Mouse (Mus musculus) C2C12 (cell line): ENCODE data around the gene Dcst2. TPM values are rescaled to one million over a fixed set of nuclear protein-coding genes. Genes with fewer than 3 reads are reported as not detected.

ENCODE experiments used
- H3K27me3 ChIP-seq: one replicate; pipeline ENCODE4 v1.6.1; 2011; ENCODE audit not compliant: control insufficient read depth, insufficient read depth, insufficient read length
- H3K36me3 ChIP-seq: one replicate; pipeline ENCODE4 v1.6.1; 2011; ENCODE audit not compliant: control insufficient read depth, insufficient read depth
- H3K4me3 ChIP-seq: one replicate; pipeline ENCODE4 v1.5.1; 2011; ENCODE audit warnings: mild to moderate bottlenecking, control low read depth; ENCODE audit not compliant: poor library complexity, insufficient read depth, severe bottlenecking
- H3K79me2 ChIP-seq: one replicate; pipeline ENCODE4 v1.6.1; 2011; ENCODE audit not compliant: control insufficient read depth, insufficient read depth
- H3K79me3 ChIP-seq: one replicate; pipeline ENCODE4 v1.6.1; 2011; ENCODE audit warnings: low read depth, control low read depth
- H3ac ChIP-seq: one replicate; pipeline ENCODE3; 2011; ENCODE audit warnings: low read depth; ENCODE audit not compliant: control insufficient read depth, insufficient read length
- CEBPB ChIP-seq: IDR thresholded peaks from one replicate; pipeline ENCODE4 v1.6.1; 2011; ENCODE audit warnings: low read depth, mild to moderate bottlenecking, control low read depth, moderate library complexity
- CTCF ChIP-seq: IDR thresholded peaks from one replicate; pipeline ENCODE4 v1.5.1; 2011; ENCODE audit not compliant: control insufficient read depth, insufficient read depth, insufficient read length
- FOSL1 ChIP-seq: IDR thresholded peaks from one replicate; pipeline ENCODE4 v1.8.0; 2011; ENCODE audit warnings: mild to moderate bottlenecking, low read length; ENCODE audit not compliant: poor library complexity, insufficient read depth, severe bottlenecking
- MAX ChIP-seq: IDR thresholded peaks from one replicate; pipeline ENCODE4 v1.6.1; 2011; ENCODE audit warnings: mild to moderate bottlenecking, control low read depth
- MYOD1 ChIP-seq: IDR thresholded peaks from one replicate; pipeline ENCODE4 v1.6.1; 2011; ENCODE audit warnings: low read depth; ENCODE audit not compliant: control insufficient read depth, insufficient read length
- MYOG ChIP-seq: IDR thresholded peaks from one replicate; pipeline ENCODE4 v1.6.1; 2011; ENCODE audit not compliant: control insufficient read depth, insufficient read length; ENCODE audit errors: extremely low read depth
- USF1 ChIP-seq: IDR thresholded peaks from one replicate; pipeline ENCODE4 v1.6.1; 2011; ENCODE audit warnings: low read depth, mild to moderate bottlenecking, control low read depth, moderate library complexity
- polyA plus RNA-seq: library from polyadenylated mRNA; unstranded; fragments of >200 nt; fragmentation: generic; extraction: Trizol; gene quantifications from one replicate; pipeline ENCODE4 v1.2.1, GENCODE M21; 2012; ENCODE audit warnings: missing spikeins

Gene Dcst2
- polyA plus RNA-seq, 1 experiment: 0.01 TPM

- no peaks in the 10 kb centered on the region for H3K27me3 ChIP-seq
Observed at GRCm38 (mm10) chr3:89383651-89384255, 22.0 kb downstream of the Dcst2 start.

DNA sequence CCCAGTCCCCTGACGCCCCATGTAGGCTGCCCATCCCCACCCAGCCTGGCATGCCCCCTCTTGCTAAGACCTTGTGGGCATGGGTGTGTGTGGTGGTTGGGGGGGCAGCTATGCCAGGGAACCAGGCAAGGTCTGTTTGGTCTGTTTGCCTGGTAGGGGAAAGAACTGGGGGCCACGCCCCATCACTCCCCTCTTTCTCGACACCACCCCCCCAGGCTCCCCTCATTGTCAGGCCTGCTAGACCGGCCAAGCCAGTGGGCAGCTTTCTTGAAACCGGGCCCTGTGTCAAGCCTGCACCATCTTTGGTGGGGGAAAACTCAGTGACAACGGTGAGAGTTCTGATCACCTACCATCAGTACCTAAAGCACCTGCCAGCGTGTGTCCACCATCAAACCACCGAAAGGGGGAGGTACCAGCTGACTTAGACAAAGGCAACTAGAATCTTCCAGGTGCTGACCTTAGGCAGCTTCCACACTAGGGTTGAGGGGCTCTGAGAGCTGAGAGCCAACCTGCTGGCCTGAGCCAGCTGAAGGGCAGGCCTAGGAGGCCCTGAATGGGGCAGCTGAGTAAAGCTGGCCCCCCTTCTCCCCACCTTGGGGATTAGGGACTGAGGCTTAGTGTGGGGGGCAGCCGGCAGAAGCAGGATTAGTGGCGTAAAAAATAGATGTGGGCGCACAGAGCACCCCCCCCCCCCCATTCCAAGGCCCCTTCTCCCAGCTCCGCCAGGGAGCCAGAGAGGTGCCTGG is 22.7 kb downstream of the Dcst2 start:
- Histone ChIP-seq H3K27me3 (no peaks in the 10 kb centered on the region), H3ac (no peak overlapping the region), H3K79me2 (peaks cover 45% of the 10 kb centered on the region), H3K36me3 (peaks cover 7% of the 10 kb centered on the region), H3K79me3 (peaks cover 4% of the 10 kb centered on the region), H3K4me3 (no peak overlapping the region)
- TF ChIP-seq MYOD1 (no peak), MYOG (no peak), USF1 (no peak), FOSL1 (no peak), CEBPB (no peak), MAX (no peak), CTCF (no peak)

More at GRCm38 (mm10) chr3:89383651-89384255, 22.0 kb downstream of the Dcst2 start:
- peaks cover 14% of the 10 kb centered on the region for H3K36me3 ChIP-seq
- TF ChIP-seq CTCF (no peak), FOSL1 (no peak), CEBPB (no peak), MYOD1 (no peak), MAX (no peak), USF1 (no peak), MYOG (no peak)
- no peak overlapping the region for H3ac ChIP-seq
- peaks cover 37% of the 10 kb centered on the region for H3K79me2 ChIP-seq
- H3K79me3 ChIP-seq: peaks cover 2% of the 10 kb centered on the region
- H3K4me3 ChIP-seq: no peak overlapping the region

DNA sequence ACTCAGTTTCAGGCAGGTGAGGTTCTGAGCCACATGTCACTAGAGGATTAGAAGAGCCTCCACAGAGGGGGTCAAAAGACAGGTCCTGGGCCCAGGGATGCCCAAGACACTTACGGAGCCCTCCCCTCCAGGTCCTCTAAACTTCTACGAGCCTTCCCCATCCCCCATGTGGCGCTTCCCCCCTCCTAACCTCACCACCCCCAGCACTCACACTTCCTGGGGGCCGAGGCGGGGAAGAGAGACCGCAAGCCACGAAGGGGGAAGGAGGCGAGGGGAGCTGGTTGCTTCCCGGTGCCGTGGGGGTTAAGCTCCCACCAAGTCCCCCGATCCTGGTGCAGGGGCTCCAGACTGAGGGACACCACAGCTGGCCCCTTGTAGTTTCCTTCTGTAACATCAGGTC is 23.7 kb downstream of the Dcst2 start:
- Histone ChIP-seq H3K27me3 (no peaks in the 10 kb centered on the region), H3K4me3 (no peak overlapping the region), H3ac (no peak overlapping the region), H3K79me3 (peaks cover 4% of the 10 kb centered on the region), H3K36me3 (peaks cover 6% of the 10 kb centered on the region), H3K79me2 (peaks cover 54% of the 10 kb centered on the region)
- TF ChIP-seq FOSL1 (no peak), MAX (no peak), MYOD1 (no peak)

- TF ChIP-seq MYOD1: no peak
- TF ChIP-seq FOSL1: no peak
- TF ChIP-seq CEBPB: no peak
- no peak for TF ChIP-seq MYOG
- TF ChIP-seq CTCF: no peak
- TF ChIP-seq USF1: no peak
- no peak for TF ChIP-seq MAX
- no peaks in the 10 kb centered on the region for H3K27me3 ChIP-seq
- no peaks in the 10 kb centered on the region for H3K36me3 ChIP-seq
- peaks cover 67% of the 10 kb centered on the region for H3K79me2 ChIP-seq
- peaks cover 4% of the 10 kb centered on the region for H3K79me3 ChIP-seq
- no peak overlapping the region for H3ac ChIP-seq
- no peak overlapping the region for H3K4me3 ChIP-seq
Observed at GRCm38 (mm10) chr3:89386438-89387420, 25.0 kb downstream of the Dcst2 start.

DNA sequence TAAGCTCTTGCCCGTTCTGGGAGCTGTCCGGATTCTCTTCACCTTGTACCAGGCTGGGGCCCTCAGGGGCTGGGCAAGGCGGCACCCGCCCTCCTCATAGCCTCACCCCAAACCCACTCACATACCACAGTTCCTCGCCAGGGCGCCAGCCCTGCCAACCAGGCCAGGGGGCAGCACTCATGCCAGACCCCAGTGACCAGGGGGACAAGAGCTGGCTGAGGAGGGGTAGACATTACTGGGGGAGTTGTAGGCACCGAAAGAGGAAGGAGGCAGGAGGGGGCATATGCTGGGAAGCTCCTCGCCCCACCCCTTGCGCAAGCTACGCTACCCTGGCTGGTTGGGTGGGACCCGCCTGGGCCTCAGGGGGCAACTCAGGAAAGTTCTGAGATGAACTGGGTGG is 25.9 kb downstream of the Dcst2 start:
- Histone ChIP-seq H3K27me3 (no peaks in the 10 kb centered on the region), H3K79me2 (peaks cover 75% of the 10 kb centered on the region), H3K79me3 (peaks cover 4% of the 10 kb centered on the region), H3K4me3 (no peak overlapping the region), H3ac (no peak overlapping the region), H3K36me3 (no peaks in the 10 kb centered on the region)
- no peak for TF ChIP-seq MYOD1
- TF ChIP-seq CTCF: no peak
- no peak for TF ChIP-seq MYOG
- TF ChIP-seq MAX: no peak
- no peak for TF ChIP-seq CEBPB
- TF ChIP-seq USF1: no peak
- no peak for TF ChIP-seq FOSL1
